Mouse (Mus musculus) CH12.LX (cell line): ENCODE data around the gene Slc16a4. TPM values are rescaled to one million over a fixed set of nuclear protein-coding genes. Genes with fewer than 3 reads are reported as not detected.

Experiments
- DNase-seq: peaks from one replicate; pipeline ENCODE4 v3.0.0-alpha.2; 2013; ENCODE audit errors: extremely low read depth
- H3K27ac ChIP-seq: 2 replicates; pipeline ENCODE4 v1.5.1; 2012; ENCODE audit warnings: low read depth, mild to moderate bottlenecking, control low read depth, moderate library complexity; ENCODE audit not compliant: insufficient read depth
- H3K27me3 ChIP-seq: replicated peaks from 2 replicates; pipeline ENCODE3; 2012; ENCODE audit warnings: inconsistent platforms
- H3K36me3 ChIP-seq, 2 experiments: replicated peaks in 1 of 2; 2 replicates each; pipeline versions ENCODE3 to v1.6.1; 2012; ENCODE audit warnings: inconsistent platforms in 1 of 2, low read length in 1 of 2, mild to moderate bottlenecking in 1 of 2, mixed read lengths in 1 of 2, moderate library complexity in 1 of 2; ENCODE audit not compliant: control insufficient read depth in 1 of 2, insufficient read depth in 1 of 2
- H3K4me1 ChIP-seq, 2 experiments: 2 replicates each; pipeline ENCODE4 v1.6.1; 2012; ENCODE audit warnings: inconsistent platforms in 1 of 2, moderate library complexity in 1 of 2; ENCODE audit not compliant: insufficient read depth in 2 of 2, control insufficient read depth in 1 of 2
- H3K4me2 ChIP-seq: 2 replicates; pipeline ENCODE4 v1.6.1; 2012; ENCODE audit warnings: low read depth, mild to moderate bottlenecking, control low read depth; ENCODE audit not compliant: poor library complexity, insufficient read depth, severe bottlenecking
- H3K4me3 ChIP-seq, 3 experiments: fragments of 150-350 bp in 1 of 3; sonication (generic) in 1 of 3; replicated peaks in 1 of 3; 2 replicates each; pipeline versions ENCODE3 to v1.5.1; 2011 to 2012; ENCODE audit warnings: low read depth in 2 of 3, low read length in 2 of 3, mild to moderate bottlenecking in 2 of 3, moderate library complexity in 2 of 3, control low read depth in 1 of 3, improper control_type of control experiment in 1 of 3, inconsistent platforms in 1 of 3, mixed read lengths in 1 of 3; ENCODE audit not compliant: poor library complexity in 1 of 3
- H3K79me2 ChIP-seq: replicated peaks from 2 replicates; pipeline ENCODE4 v1.6.1; 2012; ENCODE audit warnings: mild to moderate bottlenecking, moderate library complexity; ENCODE audit not compliant: control insufficient read depth, poor library complexity, insufficient read depth, severe bottlenecking; ENCODE audit errors: extremely low read depth
- H3K9ac ChIP-seq: 2 replicates; pipeline ENCODE4 v1.6.1; 2012; ENCODE audit warnings: low read depth, mild to moderate bottlenecking, control low read depth, moderate library complexity; ENCODE audit not compliant: insufficient read depth
- H3K9me3 ChIP-seq: replicated peaks from 2 replicates; pipeline ENCODE3; 2012; ENCODE audit warnings: low read length, inconsistent platforms, mixed read lengths
- CHD1 ChIP-seq: IDR thresholded peaks from 2 replicates; pipeline ENCODE4 v1.6.1; 2012; ENCODE audit warnings: low read depth, low read length, improper control_type of control experiment, inconsistent platforms
- CHD2 ChIP-seq: IDR thresholded peaks from 2 replicates; pipeline ENCODE4 v1.6.1; 2011; ENCODE audit warnings: low read length, improper control_type of control experiment
- E2F4 ChIP-seq: IDR thresholded peaks from 2 replicates; pipeline ENCODE4 v1.6.1; 2011; ENCODE audit warnings: low read depth, low read length, improper control_type of control experiment; ENCODE audit not compliant: insufficient replicate concordance
- IRF4 ChIP-seq: IDR thresholded peaks from 2 replicates; pipeline ENCODE4 v1.6.1; 2014; ENCODE audit warnings: low read depth, mild to moderate bottlenecking, inconsistent platforms, low read length, improper control_type of control experiment
- JUND ChIP-seq: conservative IDR thresholded peaks from 2 replicates; pipeline ENCODE4 v1.6.1; 2011; ENCODE audit warnings: low read depth, low read length, improper control_type of control experiment
- KAT2A ChIP-seq: IDR thresholded peaks from 2 replicates; pipeline ENCODE4 v1.6.1; 2012; ENCODE audit warnings: low read length, improper control_type of control experiment, inconsistent platforms; ENCODE audit not compliant: insufficient replicate concordance
- MAX ChIP-seq: IDR thresholded peaks from 2 replicates; pipeline ENCODE4 v1.6.1; 2011; ENCODE audit warnings: low read length, improper control_type of control experiment
- MAZ ChIP-seq: IDR thresholded peaks from 2 replicates; pipeline ENCODE4 v1.6.1; 2012; ENCODE audit warnings: low read depth, mild to moderate bottlenecking, inconsistent platforms, low read length, improper control_type of control experiment, moderate library complexity
- MEF2A ChIP-seq: IDR thresholded peaks from 2 replicates; pipeline ENCODE4 v1.6.1; 2014; ENCODE audit warnings: low read depth, mild to moderate bottlenecking, inconsistent platforms, low read length, improper control_type of control experiment, borderline replicate concordance
- MYC ChIP-seq: IDR thresholded peaks from 2 replicates; pipeline ENCODE4 v1.6.1; 2011; ENCODE audit warnings: low read depth, mild to moderate bottlenecking, improper control_type of control experiment, low read length
- NELFE ChIP-seq: IDR thresholded peaks from 2 replicates; pipeline ENCODE4 v1.6.1; 2011; ENCODE audit warnings: low read depth, low read length, improper control_type of control experiment
- RAD21 ChIP-seq: IDR thresholded peaks from 2 replicates; pipeline ENCODE4 v1.6.1; 2011; ENCODE audit warnings: low read depth, mild to moderate bottlenecking, low read length, improper control_type of control experiment, moderate library complexity
- RCOR1 ChIP-seq: conservative IDR thresholded peaks from 2 replicates; pipeline ENCODE4 v1.6.1; 2012; ENCODE audit warnings: low read depth, mild to moderate bottlenecking, inconsistent platforms, low read length, improper control_type of control experiment
- SMC3 ChIP-seq: IDR thresholded peaks from 2 replicates; pipeline ENCODE4 v1.6.1; 2011; ENCODE audit warnings: low read depth, low read length, improper control_type of control experiment
- TCF12 ChIP-seq: IDR thresholded peaks from 2 replicates; pipeline ENCODE4 v1.6.1; 2014; ENCODE audit warnings: low read depth, mild to moderate bottlenecking, inconsistent platforms, low read length, improper control_type of control experiment
- UBTF ChIP-seq: IDR thresholded peaks from 2 replicates; pipeline ENCODE4 v1.6.1; 2012; ENCODE audit warnings: low read depth, mild to moderate bottlenecking, inconsistent platforms, low read length, improper control_type of control experiment, moderate library complexity
- ZC3H11A ChIP-seq: IDR thresholded peaks from 2 replicates; pipeline ENCODE4 v1.6.1; 2012; ENCODE audit warnings: low read depth, mild to moderate bottlenecking, inconsistent platforms, low read length, improper control_type of control experiment
- ZKSCAN1 ChIP-seq: IDR thresholded peaks from 2 replicates; pipeline ENCODE4 v1.6.1; 2012; ENCODE audit warnings: low read depth, inconsistent platforms, low read length, improper control_type of control experiment, borderline replicate concordance
- ZNF384 ChIP-seq: IDR thresholded peaks from 2 replicates; pipeline ENCODE4 v1.6.1; 2012; ENCODE audit warnings: low read depth, low read length, improper control_type of control experiment, inconsistent platforms
- dilution Hi-C: fragments of 300-500 bp; cut with MboI; formaldehyde crosslinking; loops from 2 replicates; pipeline ENCODE4 v1.14.3; 2020; ENCODE audit warnings: low sequenced_read_pairs; ENCODE audit not compliant: extremely low pct_unique_long_range_greater_than_20kb, extremely low pct_ligation_motif_present
- in situ Hi-C: fragments of 300-500 bp; cut with MboI; formaldehyde crosslinking; loops from 3 replicates; pipeline ENCODE4 v1.14.3; 2019; ENCODE audit warnings: low sequenced_read_pairs, low pct_ligation_motif_present, low pct_unique_long_range_greater_than_20kb, mixed read lengths
- polyA plus RNA-seq: library from polyadenylated mRNA; unstranded; fragments of >175 nt; gene quantifications from 2 replicates; pipeline ENCODE4 v1.2.1, GENCODE M21; 2012; ENCODE audit warnings: low read depth; ENCODE audit not compliant: insufficient read length
- total RNA-seq, 2 experiments: library from RNA; depleted of rRNA; stranded (reverse); fragments of 300-350 nt in 1 of 2; fragments of >200 nt in 1 of 2; gene quantifications; 2 replicates each; pipeline ENCODE4 v1.2.3; 2012 to 2014

Slc16a4 gene
- total and polyA plus RNA-seq, 3 experiments, result 0.08 to 0.60 TPM; not detected in 1

- H3K27me3 ChIP-seq, result peaks cover 9% of the 10 kb centered on the region
- no peak for DNase-seq
- no peak overlapping the region for H3K27ac ChIP-seq
- H3K9me3 ChIP-seq, result no peaks in the 10 kb centered on the region
- dilution Hi-C loops (no loop called here), in situ Hi-C loops (no loop called here)
- no peak overlapping the region for H3K9ac ChIP-seq
- no peaks in the 10 kb centered on the region for H3K36me3 ChIP-seq
- TF ChIP-seq RAD21, result no peak
- no peak for TF ChIP-seq JUND
- no peak for TF ChIP-seq ZNF384
- TF ChIP-seq NELFE, result no peak
- TF ChIP-seq CHD2, result no peak
- no peak for TF ChIP-seq RCOR1
- TF ChIP-seq IRF4, result no peak
- no peak for TF ChIP-seq SMC3
- TF ChIP-seq KAT2A, result no peak
- TF ChIP-seq TCF12, result no peak
- no peak for TF ChIP-seq E2F4
- TF ChIP-seq MAZ, result no peak
- TF ChIP-seq MYC, result no peak
- TF ChIP-seq CHD1, result no peak
- no peak for TF ChIP-seq UBTF
- no peak for TF ChIP-seq ZC3H11A
- no peaks in the 10 kb centered on the region for H3K4me1 ChIP-seq
- no peaks in the 10 kb centered on the region for H3K79me2 ChIP-seq
- no peak overlapping the region for H3K4me3 ChIP-seq
- no peak overlapping the region for H3K4me2 ChIP-seq
Measured at GRCm38 (mm10) chr3:107349006-107349405, 58.0 kb downstream of the Slc16a4 start.

GRCm38 (mm10) chr3:107351706-107352105 is 60.7 kb downstream of the Slc16a4 start:
- Histone ChIP-seq H3K79me2 (no peaks in the 10 kb centered on the region), H3K27me3 (peaks cover 9% of the 10 kb centered on the region), H3K9me3 (no peaks in the 10 kb centered on the region), H3K27ac (no peak overlapping the region), H3K4me1 (peaks cover 2 to 10% of the 10 kb centered on the region in 2 experiments), H3K9ac (no peak overlapping the region), H3K36me3 (no peaks in the 10 kb centered on the region), H3K4me3 (no peak overlapping the region), H3K4me2 (no peak overlapping the region)
- TF ChIP-seq ZKSCAN1, result no peak
- no peak for TF ChIP-seq MAX
- no peak for TF ChIP-seq MEF2A
- DNase-seq, result no peak
- dilution Hi-C loops, result no loop called here
- in situ Hi-C loops, result no loop called here
